In the genomic region with DNA sequence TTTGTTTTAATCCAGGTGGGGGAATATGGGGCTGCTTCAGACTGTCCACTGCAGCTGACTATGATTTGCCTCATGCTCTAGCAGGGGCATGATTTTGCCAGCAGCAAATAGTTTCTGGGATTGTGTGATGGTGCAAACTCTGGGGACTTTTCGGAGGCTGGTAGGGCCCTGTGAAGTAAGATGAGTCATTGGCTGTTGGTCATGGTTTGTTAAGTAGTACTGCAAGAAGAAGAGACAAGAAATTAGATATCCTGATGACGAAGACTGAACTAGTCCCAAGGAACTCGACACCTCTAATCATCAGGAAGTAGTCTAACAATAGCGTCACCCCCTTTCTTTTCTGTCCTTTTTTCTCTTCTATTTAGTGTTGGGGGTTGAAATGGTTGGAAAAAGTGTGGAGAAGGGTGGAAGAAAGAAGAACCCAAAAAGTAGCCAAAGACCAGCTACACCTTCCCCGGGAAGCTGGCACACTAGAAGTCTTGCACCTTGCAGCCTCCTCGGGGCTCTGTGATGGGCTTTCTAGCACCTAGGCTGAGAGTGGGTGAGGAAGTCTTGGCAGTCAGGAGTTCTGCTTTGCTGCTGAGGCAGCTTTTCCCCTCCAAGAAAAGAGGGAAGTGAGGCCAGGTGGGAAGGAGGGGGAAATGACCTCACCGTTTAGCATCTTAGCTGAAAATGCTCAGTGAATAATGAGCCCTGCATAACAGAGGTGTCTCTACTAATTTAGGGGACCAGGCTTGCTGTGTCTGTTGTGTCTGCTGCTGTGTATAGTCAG, we compare ENCODE assay signal across 10 mouse cellular contexts. TPM values are rescaled to one million over a fixed set of nuclear protein-coding genes. Genes with fewer than 3 reads are reported as not detected.
DNase-seq lines count a peak whose midpoint lies in the region; ATAC-seq lines count a peak whose summit lies in the region.
"Had no signal": no experiment of that assay in that cellular context is flagged by ENCODE, and none has a peak within 500 bp of the region (broad histone marks: within the 10 kb centered on the region; RNA-seq: fewer than 3 reads in every experiment).

No protein-coding gene starts in this region.

- peaks cover 72% of the 10 kb centered on the region for H3K4me1 ChIP-seq in forebrain, embryonic 10.5 days
- H3K4me1 ChIP-seq in forebrain, embryonic 16.5 days (replicated peaks; ENCODE audit: control insufficient read depth, insufficient read depth, low read length), result peaks cover 23% of the 10 kb centered on the region
- H3K4me1 ChIP-seq in midbrain, embryonic 12.5 days, result peaks cover 56% of the 10 kb centered on the region
- H3K4me1 ChIP-seq in midbrain, embryonic 16.5 days (ENCODE audit: control insufficient read depth, insufficient read depth, low read length), result peaks cover 25% of the 10 kb centered on the region
- H3K4me1 ChIP-seq in forebrain, embryonic 12.5 days, result peaks cover 52% of the 10 kb centered on the region
- peaks cover 24% of the 10 kb centered on the region for H3K4me1 ChIP-seq in neural tube, embryonic 14.5 days (ENCODE audit: control insufficient read depth, insufficient read depth, low read length)

- DNase-seq in forebrain, embryonic 10.5 days (ENCODE audit: extremely low spot score, low spot score), result no peak
- no peak for DNase-seq in adrenal gland, adult 2 months
- no peak for DNase-seq in embryo, embryonic 11 days
- DNase-seq: heart, postnatal 10 days; liver had no signal

- H3K9ac ChIP-seq in forebrain, embryonic 16.5 days (replicated peaks; ENCODE audit: low read depth, low read length), result no peak overlapping the region
- H3K9ac ChIP-seq in midbrain, embryonic 12.5 days (replicated peaks), result no peak overlapping the region
- no peak overlapping the region for H3K9ac ChIP-seq in midbrain, embryonic 16.5 days (ENCODE audit: low read depth, low read length)
- no peak overlapping the region for H3K9ac ChIP-seq in forebrain, embryonic 12.5 days
- H3K9ac ChIP-seq in neural tube, embryonic 14.5 days (replicated peaks; ENCODE audit: low read depth, low read length), result no peak overlapping the region

- ATAC-seq in forebrain, embryonic 16.5 days, result no peak
- no peak for ATAC-seq in midbrain, embryonic 12.5 days (ENCODE audit: low FRiP score, low read depth)
- ATAC-seq in midbrain, embryonic 16.5 days, result no peak
- ATAC-seq in forebrain, embryonic 12.5 days (ENCODE audit: low FRiP score), result no peak
- ATAC-seq in neural tube, embryonic 14.5 days (ENCODE audit: low read depth), result no peak

- H3K36me3 ChIP-seq in forebrain, embryonic 10.5 days (replicated peaks), result peaks cover 16% of the 10 kb centered on the region
- H3K36me3 ChIP-seq in forebrain, embryonic 16.5 days (ENCODE audit: control insufficient read depth, insufficient read depth), result no peaks in the 10 kb centered on the region
- H3K36me3 ChIP-seq in midbrain, embryonic 12.5 days, result no peaks in the 10 kb centered on the region; the same call in 1 of the 2 replicates
- no peaks in the 10 kb centered on the region for H3K36me3 ChIP-seq in midbrain, embryonic 16.5 days (ENCODE audit: control insufficient read depth, insufficient read depth, low read length)
- H3K36me3 ChIP-seq in forebrain, embryonic 12.5 days (replicated peaks), result peaks cover 6% of the 10 kb centered on the region
- no peaks in the 10 kb centered on the region for H3K36me3 ChIP-seq in neural tube, embryonic 14.5 days (ENCODE audit: control insufficient read depth, insufficient read depth, low read length)

- H3K4me3 ChIP-seq in forebrain, embryonic 10.5 days, result no peak overlapping the region
- H3K4me3 ChIP-seq in forebrain, embryonic 16.5 days (replicated peaks; ENCODE audit: low read length), result no peak overlapping the region
- no peak overlapping the region for H3K4me3 ChIP-seq in midbrain, embryonic 12.5 days
- no peak overlapping the region for H3K4me3 ChIP-seq in midbrain, embryonic 16.5 days (ENCODE audit: low read depth, low read length)
- H3K4me3 ChIP-seq in forebrain, embryonic 12.5 days (replicated peaks), result no peak overlapping the region
- no peak overlapping the region for H3K4me3 ChIP-seq in neural tube, embryonic 14.5 days (ENCODE audit: low read depth, low read length)

- no peaks in the 10 kb centered on the region for H3K27me3 ChIP-seq in forebrain, embryonic 10.5 days (ENCODE audit: poor library complexity, severe bottlenecking)
- H3K27me3 ChIP-seq in forebrain, embryonic 16.5 days (replicated peaks; ENCODE audit: control insufficient read depth, insufficient read depth, low read length), result no peaks in the 10 kb centered on the region
- no peaks in the 10 kb centered on the region for H3K27me3 ChIP-seq in midbrain, embryonic 12.5 days
- no peaks in the 10 kb centered on the region for H3K27me3 ChIP-seq in midbrain, embryonic 16.5 days (ENCODE audit: control insufficient read depth, insufficient read depth, low read depth, low read length)
- no peaks in the 10 kb centered on the region for H3K27me3 ChIP-seq in forebrain, embryonic 12.5 days
- H3K27me3 ChIP-seq in neural tube, embryonic 14.5 days (ENCODE audit: control insufficient read depth, insufficient read depth, low read length), result no peaks in the 10 kb centered on the region

- H3K4me2 ChIP-seq in forebrain, embryonic 16.5 days (ENCODE audit: low read length), result no peak overlapping the region
- H3K4me2 ChIP-seq in midbrain, embryonic 12.5 days (replicated peaks), result no peak overlapping the region
- H3K4me2 ChIP-seq in midbrain, embryonic 16.5 days (ENCODE audit: low read length), result no peak overlapping the region
- H3K4me2 ChIP-seq in forebrain, embryonic 12.5 days, result no peak overlapping the region
- H3K4me2 ChIP-seq in neural tube, embryonic 14.5 days (ENCODE audit: low read depth, low read length), result no peak overlapping the region

- H3K27ac ChIP-seq in forebrain, embryonic 10.5 days, result peak overlapping the region; percentile 63; the same call in 1 of the 2 replicates
- H3K27ac ChIP-seq in forebrain, embryonic 16.5 days (ENCODE audit: low read length), result no peak overlapping the region
- H3K27ac ChIP-seq in midbrain, embryonic 12.5 days (replicated peaks), result peak overlapping the region; percentile 72; the same call in 1 of the 2 replicates
- H3K27ac ChIP-seq in midbrain, embryonic 16.5 days (ENCODE audit: low read length), result no peak overlapping the region
- H3K27ac ChIP-seq in forebrain, embryonic 12.5 days, result peak overlapping the region; percentile 84
- peak overlapping the region; percentile 34; the same call in 1 of the 2 replicates for H3K27ac ChIP-seq in neural tube, embryonic 14.5 days (ENCODE audit: low read depth, low read length)

- no peaks in the 10 kb centered on the region for H3K9me3 ChIP-seq in forebrain, embryonic 10.5 days
- H3K9me3 ChIP-seq in forebrain, embryonic 16.5 days (ENCODE audit: control insufficient read depth, low read length), result no peaks in the 10 kb centered on the region
- H3K9me3 ChIP-seq in midbrain, embryonic 12.5 days, result no peaks in the 10 kb centered on the region
- no peaks in the 10 kb centered on the region for H3K9me3 ChIP-seq in midbrain, embryonic 16.5 days (replicated peaks; ENCODE audit: control insufficient read depth, low read length, poor library complexity, severe bottlenecking)
- no peaks in the 10 kb centered on the region for H3K9me3 ChIP-seq in forebrain, embryonic 12.5 days
- H3K9me3 ChIP-seq in neural tube, embryonic 14.5 days (ENCODE audit: control insufficient read depth, low read length), result no peaks in the 10 kb centered on the region

- 86% methylated on average over 7 of the region's 7 CpGs for WGBS in forebrain, embryonic 10.5 days
- WGBS in forebrain, embryonic 16.5 days, result 73% methylated on average over 7 of the region's 7 CpGs
- 87% methylated on average over 7 of the region's 7 CpGs for WGBS in midbrain, embryonic 12.5 days
- WGBS in midbrain, embryonic 16.5 days, result 86% methylated on average over 7 of the region's 7 CpGs
- 81% methylated on average over 7 of the region's 7 CpGs for WGBS in forebrain, embryonic 12.5 days
- 84% methylated on average over 7 of the region's 7 CpGs for WGBS in neural tube, embryonic 14.5 days

RNA-seq across cellular contexts. Expression of gene Ccdc12, which starts 24.6 kb away (rescaled TPM):
- 178 and 183 TPM in 2 replicates for polyA plus RNA-seq in forebrain, embryonic 10.5 days (2016; fragmentation: Nextera tagmentation; extraction: Ambion mirVana)
- 100 and 113 TPM in 2 replicates for polyA plus RNA-seq in forebrain, embryonic 16.5 days (2015; fragmentation: Nextera tagmentation; extraction: Ambion mirVana)
- 132 and 136 TPM in 2 replicates for polyA plus RNA-seq in midbrain, embryonic 12.5 days (2016; fragmentation: Nextera tagmentation; extraction: Ambion mirVana)
- 93.3 and 103 TPM in 2 replicates for polyA plus RNA-seq in midbrain, embryonic 16.5 days (2015; fragmentation: Nextera tagmentation; extraction: Ambion mirVana)
- polyA plus RNA-seq in forebrain, embryonic 12.5 days (2016; fragmentation: Nextera tagmentation; extraction: Ambion mirVana), result 139 and 143 TPM in 2 replicates
- polyA plus RNA-seq in neural tube, embryonic 14.5 days (2014; fragmentation: Nextera tagmentation; extraction: Ambion mirVana), result 101 and 112 TPM in 2 replicates
- total RNA-seq in adrenal gland, adult 2 months (2021), result 10 to 100 TPM; 51.6 to 71.6 TPM
- 38.4 and 45.5 TPM in 2 replicates for polyA plus RNA-seq in adrenal gland, adult 2 months (2012; rRNA removed)

RNA-seq across cellular contexts. Expression of gene Nbeal2, which starts 27.0 kb away (rescaled TPM):
- polyA plus RNA-seq in forebrain, embryonic 10.5 days (2016; fragmentation: Nextera tagmentation; extraction: Ambion mirVana), result 1.4 and 2.0 TPM in 2 replicates
- polyA plus RNA-seq in forebrain, embryonic 16.5 days (2015; fragmentation: Nextera tagmentation; extraction: Ambion mirVana), result 2.3 and 5.9 TPM in 2 replicates
- 2.6 and 3.4 TPM in 2 replicates for polyA plus RNA-seq in midbrain, embryonic 12.5 days (2016; fragmentation: Nextera tagmentation; extraction: Ambion mirVana)
- polyA plus RNA-seq in midbrain, embryonic 16.5 days (2015; fragmentation: Nextera tagmentation; extraction: Ambion mirVana), result 5.2 and 6.1 TPM in 2 replicates
- 2.0 and 2.3 TPM in 2 replicates for polyA plus RNA-seq in forebrain, embryonic 12.5 days (2016; fragmentation: Nextera tagmentation; extraction: Ambion mirVana)
- 4.8 and 5.0 TPM in 2 replicates for polyA plus RNA-seq in neural tube, embryonic 14.5 days (2014; fragmentation: Nextera tagmentation; extraction: Ambion mirVana)
- 1 to 10 TPM; 5.5 to 7.1 TPM for total RNA-seq in adrenal gland, adult 2 months (2021)
- polyA plus RNA-seq in adrenal gland, adult 2 months (2012; rRNA removed), result 22.5 and 30.8 TPM in 2 replicates

RNA-seq across cellular contexts. Expression of gene Nradd, which starts 56.7 kb away (rescaled TPM):
- polyA plus RNA-seq in forebrain, embryonic 10.5 days (2016; fragmentation: Nextera tagmentation; extraction: Ambion mirVana), result 36.3 and 36.4 TPM in 2 replicates
- 29.0 and 32.4 TPM in 2 replicates for polyA plus RNA-seq in forebrain, embryonic 16.5 days (2015; fragmentation: Nextera tagmentation; extraction: Ambion mirVana)
- polyA plus RNA-seq in midbrain, embryonic 12.5 days (2016; fragmentation: Nextera tagmentation; extraction: Ambion mirVana), result 41.0 and 44.6 TPM in 2 replicates
- 25.5 and 27.1 TPM in 2 replicates for polyA plus RNA-seq in midbrain, embryonic 16.5 days (2015; fragmentation: Nextera tagmentation; extraction: Ambion mirVana)
- 31.0 and 32.0 TPM in 2 replicates for polyA plus RNA-seq in forebrain, embryonic 12.5 days (2016; fragmentation: Nextera tagmentation; extraction: Ambion mirVana)
- polyA plus RNA-seq in neural tube, embryonic 14.5 days (2014; fragmentation: Nextera tagmentation; extraction: Ambion mirVana), result 14.1 and 21.4 TPM in 2 replicates
- total RNA-seq in adrenal gland, adult 2 months (2021), result 10 to 100 TPM; 12.0 to 14.5 TPM
- polyA plus RNA-seq in adrenal gland, adult 2 months (2012; rRNA removed), result 27.6 and 30.2 TPM in 2 replicates

Comparison
In these comparisons a context has a peak if more than half of its experiments do, and no peak if none do; other contexts are left out.
1. H3K27ac ChIP-seq: peak in forebrain, embryonic 10.5 days (single experiment), midbrain, embryonic 12.5 days (single experiment), forebrain, embryonic 12.5 days (single experiment) and neural tube, embryonic 14.5 days (single experiment); none in forebrain, embryonic 16.5 days (single experiment) and midbrain, embryonic 16.5 days (single experiment).